Mouse (Mus musculus) T-helper 2 cell (primary cell): ENCODE results near the gene Hist2h2ac.
"Not testable (repeated sequence)": the region's sequence is repeated elsewhere in the genome, so short reads cannot be mapped to it uniquely, and the experiment has no call there.

Experiments
- in situ Hi-C: fragments of 300-600 bp; cut with MboI, MseI; formaldehyde crosslinking; loops from one replicate; pipeline ENCODE4 v1.15.1; 2025; ENCODE audit warnings: high pct_unique_total_duplicates

Hist2h2ac gene

GRCm38 (mm10) chr3:96230910-96231757 lies 10.5 kb upstream of the Hist2h2ac start:
- in situ Hi-C loops: no loop called here

GRCm38 (mm10) chr3:96230404-96230803 lies 9.7 kb upstream of the Hist2h2ac start:
- in situ Hi-C loops: no loop called here

DNA sequence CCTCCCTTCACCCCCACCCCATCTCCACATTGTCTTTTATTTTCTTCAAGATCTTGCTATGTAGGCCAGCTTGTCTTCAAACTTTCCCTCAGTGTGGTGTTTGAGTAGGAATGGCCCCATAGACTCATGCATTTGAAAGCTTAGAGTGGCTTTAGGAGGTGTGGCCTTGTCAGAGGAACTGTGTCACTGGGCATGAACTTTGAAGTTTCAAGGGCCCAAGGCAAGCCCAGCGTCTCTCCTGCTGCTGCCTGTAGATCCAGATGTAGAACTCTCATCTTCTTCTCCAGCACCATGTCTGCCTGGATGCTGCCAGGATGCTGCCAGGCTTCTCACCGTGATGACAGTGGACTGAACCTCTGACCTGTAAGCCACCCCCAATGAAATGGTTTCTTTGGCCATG lies 8.1 kb upstream of the Hist2h2ac start:
- in situ Hi-C loops: loop anchor here (5.0 to 10.0 kb wide), 2 partner anchors 47 to 1214 kb away; partner anchors contain the start of genes Sv2a and Zfp687

- in situ Hi-C loops: loop anchor here (5.0 to 10.0 kb wide), 2 partner anchors 45 to 1212 kb away; partner anchors contain the start of genes Sv2a and Zfp687
Measured at GRCm38 (mm10) chr3:96226695-96227648, 6.3 kb upstream of the Hist2h2ac start.

DNA sequence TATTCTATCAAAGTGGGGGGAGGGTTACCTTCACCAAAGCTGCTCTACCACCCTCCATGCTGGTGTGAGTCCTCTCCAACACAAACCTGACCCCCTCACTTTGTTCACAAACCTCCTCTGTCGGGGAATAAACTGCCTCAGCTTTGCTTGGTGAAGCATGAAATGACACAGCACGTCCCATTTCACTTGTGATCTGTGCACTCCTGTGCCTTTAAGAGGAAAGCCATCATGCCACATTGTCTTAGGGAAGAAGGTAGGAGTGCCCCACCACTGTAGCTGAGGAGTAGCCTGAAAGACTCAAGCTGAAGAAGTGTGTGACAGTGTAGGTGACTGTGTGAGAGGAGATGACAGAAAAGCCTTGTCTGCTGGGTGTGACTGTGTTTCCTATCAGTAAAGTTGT lies 4.7 kb upstream of the Hist2h2ac start:
- in situ Hi-C loops: loop anchor here (5.0 to 10.0 kb wide), 2 partner anchors 43 to 1211 kb away; partner anchors contain the start of genes Sv2a and Zfp687

GRCm38 (mm10) chr3:96222774-96223173 lies 2.1 kb upstream of the Hist2h2ac start:
- in situ Hi-C loops: loop anchor here (5.0 to 10.0 kb wide), 2 partner anchors 160 to 1208 kb away; partner anchors contain the start of gene Zfp687

DNA sequence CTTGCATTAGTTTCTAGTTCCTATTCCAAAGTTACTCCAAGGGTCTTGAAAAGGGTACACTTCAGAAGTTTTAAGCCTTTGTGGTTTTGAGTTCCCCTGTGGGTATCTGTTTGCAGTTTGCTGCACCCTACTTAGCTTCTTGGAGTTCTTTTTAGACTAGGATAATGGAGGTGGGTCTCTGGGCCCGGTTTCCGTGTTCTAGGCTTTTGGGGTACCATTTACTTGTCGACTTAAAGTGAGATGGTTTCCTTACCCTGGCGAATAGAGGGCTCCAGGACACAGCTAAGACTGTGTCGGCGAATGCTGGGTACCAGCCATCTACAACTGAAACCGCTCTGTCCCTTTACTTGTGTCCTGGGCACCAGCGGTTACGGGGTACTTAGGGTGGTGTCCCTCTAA lies 959 bp upstream of the Hist2h2ac start:
- in situ Hi-C loops: loop anchor here (5.0 to 10.0 kb wide), 2 partner anchors 159 to 1207 kb away; partner anchors contain the start of gene Zfp687

DNA sequence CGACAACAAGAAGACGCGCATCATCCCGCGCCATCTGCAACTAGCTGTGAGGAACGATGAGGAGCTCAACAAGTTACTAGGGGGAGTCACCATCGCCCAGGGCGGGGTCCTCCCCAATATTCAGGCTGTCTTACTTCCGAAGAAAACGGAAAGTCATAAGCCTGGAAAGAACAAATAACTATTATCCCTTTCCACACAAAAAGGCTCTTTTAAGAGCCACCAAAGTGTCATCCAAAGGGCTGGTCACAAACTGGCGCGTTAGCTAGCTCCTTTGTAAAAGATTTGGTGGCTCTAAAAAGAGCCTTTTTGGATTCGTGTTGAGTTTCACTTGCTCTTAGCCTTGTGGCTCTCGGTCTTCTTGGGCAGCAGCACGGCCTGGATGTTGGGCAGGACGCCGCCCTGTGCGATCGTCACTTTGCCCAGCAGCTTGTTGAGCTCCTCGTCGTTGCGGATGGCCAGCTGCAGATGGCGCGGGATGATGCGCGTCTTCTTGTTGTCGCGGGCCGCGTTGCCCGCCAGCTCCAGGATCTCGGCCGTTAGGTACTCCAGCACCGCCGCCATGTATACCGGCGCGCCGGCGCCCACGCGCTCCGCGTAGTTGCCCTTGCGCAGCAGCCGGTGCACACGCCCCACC lies 432 bp downstream of the Hist2h2ac start:
- in situ Hi-C loops: loop anchor here (5.0 to 10.0 kb wide), 2 partner anchors 158 to 1205 kb away; partner anchors contain the start of gene Zfp687

DNA sequence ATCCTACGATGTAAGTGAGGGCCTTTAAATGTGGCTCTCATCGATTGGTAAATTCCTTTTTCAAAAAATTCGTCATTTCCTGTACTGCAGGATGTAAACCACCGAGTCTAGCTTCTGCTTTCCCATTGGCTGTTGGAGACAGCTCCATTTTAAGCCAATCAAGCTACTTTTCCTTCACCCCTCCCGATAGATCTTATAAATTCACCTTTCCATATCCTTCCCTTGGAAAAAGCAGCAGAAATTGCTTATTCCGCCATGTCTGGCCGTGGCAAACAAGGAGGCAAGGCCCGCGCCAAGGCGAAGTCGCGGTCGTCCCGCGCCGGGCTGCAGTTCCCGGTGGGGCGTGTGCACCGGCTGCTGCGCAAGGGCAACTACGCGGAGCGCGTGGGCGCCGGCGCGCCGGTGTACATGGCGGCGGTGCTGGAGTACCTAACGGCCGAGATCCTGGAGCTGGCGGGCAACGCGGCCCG lies 984 bp downstream of the Hist2h2ac start, which contains the start of the genes Bola1 and Hist2h2ab:
TSS of gene Bola1 (minus strand) at position 49 of the 470 bp plus-strand sequence.
TSS of gene Hist2h2ab (plus strand) at position 205 of the 470 bp plus-strand sequence.
- in situ Hi-C loops: loop anchor here (5.0 to 10.0 kb wide), 2 partner anchors 157 to 1205 kb away; partner anchors contain the start of gene Zfp687

- in situ Hi-C loops: no loop called here
Measured at GRCm38 (mm10) chr3:96219191-96219641, 1.5 kb downstream of the Hist2h2ac start.

GRCm38 (mm10) chr3:96209242-96209641 lies 11.4 kb downstream of the Hist2h2ac start:
- in situ Hi-C loops: no loop called here

DNA sequence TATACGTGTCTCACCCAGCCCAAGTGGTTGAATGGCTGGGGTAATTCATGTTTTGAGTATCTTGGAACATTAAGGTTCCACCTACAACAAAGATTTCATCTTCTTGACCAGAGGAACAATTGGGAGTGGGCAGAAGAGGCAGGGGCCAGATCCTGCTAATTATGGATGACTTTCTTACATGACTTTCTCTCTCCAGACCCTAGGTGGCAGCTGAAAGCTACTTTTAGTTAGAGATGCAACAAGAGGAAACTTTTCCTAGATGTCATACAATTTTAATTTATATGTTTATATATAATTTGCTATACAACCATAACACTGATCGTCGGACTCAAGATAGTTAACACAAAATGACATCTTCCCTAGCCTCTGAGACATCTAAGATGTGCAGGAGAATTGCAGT lies 12.9 kb downstream of the Hist2h2ac start:
- in situ Hi-C loops: no loop called here

GRCm38 (mm10) chr3:96199731-96200130 lies 20.9 kb downstream of the Hist2h2ac start:
- in situ Hi-C loops: no loop called here

- in situ Hi-C loops: not testable (repeated sequence)
Measured at GRCm38 (mm10) chr3:96198601-96199251, 22.0 kb downstream of the Hist2h2ac start.

GRCm38 (mm10) chr3:96198181-96198580 lies 22.5 kb downstream of the Hist2h2ac start:
- in situ Hi-C loops: no loop called here

GRCm38 (mm10) chr3:96197129-96197749 lies 23.4 kb downstream of the Hist2h2ac start:
- in situ Hi-C loops: no loop called here

DNA sequence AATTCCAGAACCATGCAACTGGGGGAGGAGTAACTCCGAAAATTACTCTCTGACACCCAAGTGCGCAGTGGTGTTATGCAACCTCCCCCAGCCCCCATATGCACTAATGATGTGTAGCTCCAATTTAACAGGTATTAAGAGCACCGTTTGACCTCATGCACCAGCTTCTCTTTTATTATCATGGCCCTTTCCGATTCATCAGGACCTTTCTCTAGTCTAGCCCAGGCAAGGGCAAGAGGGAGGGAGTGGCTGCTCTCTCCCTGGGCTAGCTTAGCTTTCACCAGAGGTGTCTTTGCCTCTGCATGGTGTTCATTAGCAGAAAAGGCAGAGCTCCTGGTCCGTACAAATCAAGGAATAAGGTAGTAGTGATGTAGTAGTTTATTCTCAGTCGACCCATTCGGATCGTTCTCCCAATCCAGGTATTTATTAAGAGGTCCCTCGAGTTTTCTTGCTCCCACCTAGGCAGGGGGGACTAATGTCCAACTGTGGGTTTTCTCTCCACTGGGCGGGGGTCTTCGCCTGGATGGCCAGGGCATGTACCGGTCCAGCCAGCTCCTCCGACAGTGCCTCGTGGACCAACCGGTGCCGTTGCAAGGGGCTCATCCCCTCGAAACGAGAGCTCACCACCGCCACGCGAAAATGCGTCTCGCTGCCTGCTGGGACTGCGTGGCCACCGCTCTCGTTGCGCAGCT lies 24.1 kb downstream of the Hist2h2ac start:
- in situ Hi-C loops: no loop called here

GRCm38 (mm10) chr3:96195616-96196313 lies 24.9 kb downstream of the Hist2h2ac start:
- in situ Hi-C loops: no loop called here
